Mouse (Mus musculus) bone marrow macrophage, adult 2 months (primary cell): ENCODE measurements at regions not wholly inside any gene's neighbourhood (a gene's known extent, or its start where the extent isn't known, plus 50 kb on each side); places are given as distances from the start of the nearest gene placed in this dataset.

Source experiments
- CTCF ChIP-seq: IDR thresholded peaks from 2 replicates; pipeline ENCODE4 v1.5.1; 2012; ENCODE audit warnings: low read depth, mild to moderate bottlenecking, low read length, moderate library complexity
- POLR2A ChIP-seq: IDR thresholded peaks from 2 replicates; pipeline ENCODE4 v1.6.1; 2012; ENCODE audit warnings: mild to moderate bottlenecking, low read depth, low read length, borderline replicate concordance

- no peak for TF ChIP-seq CTCF
- TF ChIP-seq POLR2A: no peak
Observed at GRCm38 (mm10) chr2:160240531-160241379, 93.2 kb downstream of the Gm826 start.
